Mouse (Mus musculus) heart, postnatal 36 days (tissue): ENCODE measurements around the gene Prss8. TPM values are rescaled to one million over a fixed set of nuclear protein-coding genes. Genes with fewer than 3 reads are reported as not detected.

Experiments used
- total RNA-seq, 2 experiments: library from RNA; stranded (reverse); gene quantifications; 2 replicates each; pipeline ENCODE4 v1.2.3; 2021

Prss8 gene
- total RNA-seq, 2 experiments from 2014 or later = not detected

Other genes with a start within 250 kb of the Prss8 start
- gene Bcl7c, start 221.2 kb downstream of the Prss8 start, total RNA-seq = 10 to 100 TPM; 34.6 to 35.8 TPM
- gene Ctf1, start 217.4 kb downstream of the Prss8 start, total RNA-seq = 1 to 10 TPM; 7.7 to 9.4 TPM
- not detected for gene Ctf2, start 197.9 kb downstream of the Prss8 start, total RNA-seq
- 1 to 10 TPM; 3.2 to 3.3 TPM for gene Fbxl19, start 185.6 kb downstream of the Prss8 start, total RNA-seq
- 10 to 100 TPM; 22.1 to 22.6 TPM for gene Orai3, start 160.3 kb downstream of the Prss8 start, total RNA-seq
- 10 to 100 TPM; 22.2 to 24.0 TPM for gene Setd1a, start 153.4 kb downstream of the Prss8 start, total RNA-seq
- 1 to 10 TPM; 3.3 to 3.9 TPM for gene Gm49388, start 144.5 kb downstream of the Prss8 start, total RNA-seq
- gene Hsd3b7, start 129.5 kb downstream of the Prss8 start, total RNA-seq = 10 to 100 TPM; 12.6 to 13.1 TPM
- 10 to 100 TPM; 63.2 to 72.7 TPM for gene Stx4a, start 105.8 kb downstream of the Prss8 start, total RNA-seq
- gene Stx1b, start 105.6 kb downstream of the Prss8 start, total RNA-seq = 1 to 10 TPM in 1 of 2 experiments, under 1 TPM in 1; 0.53 to 1.1 TPM
- gene Zfp646, start 53.9 kb downstream of the Prss8 start, total RNA-seq = 10 to 100 TPM; 17.2 to 19.3 TPM
- gene Zfp668, start 53.3 kb downstream of the Prss8 start, total RNA-seq = 1 to 10 TPM; 3.9 to 4.3 TPM
- 1 to 10 TPM in 1 of 2 experiments, under 1 TPM in 1; 0.81 to 1.1 TPM for gene Prss53, start 39.1 kb downstream of the Prss8 start, total RNA-seq
- not detected for gene Gm21974, start 34.6 kb downstream of the Prss8 start, total RNA-seq
- 10 to 100 TPM; 22.1 to 22.6 TPM for gene Vkorc1, start 34.5 kb downstream of the Prss8 start, total RNA-seq
- 100 to 1,000 TPM; 113 to 120 TPM for gene Bckdk, start 26.0 kb downstream of the Prss8 start, total RNA-seq
- 10 to 100 TPM; 13.8 to 16.1 TPM for gene Kat8, start 17.6 kb downstream of the Prss8 start, total RNA-seq
- 1 to 10 TPM; 7.9 to 8.1 TPM for gene Prss36, start 16.6 kb upstream of the Prss8 start, total RNA-seq
- gene Fus, start 37.4 kb upstream of the Prss8 start, total RNA-seq = 100 to 1,000 TPM; 154 to 216 TPM
- gene Pycard, start 63.8 kb upstream of the Prss8 start, total RNA-seq = 1 to 10 TPM; 7.7 to 9.8 TPM
- 100 to 1,000 TPM; 286 to 346 TPM for gene Trim72, start 73.8 kb upstream of the Prss8 start, total RNA-seq
- 1 to 10 TPM; 7.1 to 7.3 TPM for gene Itgam, start 132.5 kb upstream of the Prss8 start, total RNA-seq
- gene Gm49368, start 132.6 kb upstream of the Prss8 start, total RNA-seq = not detected
- under 1 TPM; 0.11 to 0.39 TPM for gene Itgax, start 199.4 kb upstream of the Prss8 start, total RNA-seq
- gene Itgad, start 224.3 kb upstream of the Prss8 start, total RNA-seq = 1 to 10 TPM in 1 of 2 experiments, under 1 TPM in 1; 0.36 to 1.2 TPM